Mouse (Mus musculus) embryonic stem cell, embryonic (primary cell): ENCODE measurements around the gene Ect2l.
"Not testable (repeated sequence)": the region's sequence is repeated elsewhere in the genome, so short reads cannot be mapped to it uniquely, and the experiment has no call there.

ENCODE experiments used
- CTCF ChIA-PET, 4 experiments: fragments of 300-600 bp in 2 of 4; fragments of 350-600 bp in 2 of 4; sonication (Branson Sonifier 250); formaldehyde crosslinking; loops; one replicate each; lab custom pipeline; 2022; ENCODE audit warnings: inconsistent platforms in 2 of 4; lab: Charles Lee
- POLR2A ChIA-PET, 4 experiments: fragments of 300-600 bp in 2 of 4; fragments of 350-600 bp in 2 of 4; sonication (Branson Sonifier 250); formaldehyde crosslinking; loops; one replicate each; lab custom pipeline; 2022; ENCODE audit warnings: antibody characterized with exemption in 4 of 4, inconsistent platforms in 1 of 4; lab: Charles Lee

Ect2l gene

DNA sequence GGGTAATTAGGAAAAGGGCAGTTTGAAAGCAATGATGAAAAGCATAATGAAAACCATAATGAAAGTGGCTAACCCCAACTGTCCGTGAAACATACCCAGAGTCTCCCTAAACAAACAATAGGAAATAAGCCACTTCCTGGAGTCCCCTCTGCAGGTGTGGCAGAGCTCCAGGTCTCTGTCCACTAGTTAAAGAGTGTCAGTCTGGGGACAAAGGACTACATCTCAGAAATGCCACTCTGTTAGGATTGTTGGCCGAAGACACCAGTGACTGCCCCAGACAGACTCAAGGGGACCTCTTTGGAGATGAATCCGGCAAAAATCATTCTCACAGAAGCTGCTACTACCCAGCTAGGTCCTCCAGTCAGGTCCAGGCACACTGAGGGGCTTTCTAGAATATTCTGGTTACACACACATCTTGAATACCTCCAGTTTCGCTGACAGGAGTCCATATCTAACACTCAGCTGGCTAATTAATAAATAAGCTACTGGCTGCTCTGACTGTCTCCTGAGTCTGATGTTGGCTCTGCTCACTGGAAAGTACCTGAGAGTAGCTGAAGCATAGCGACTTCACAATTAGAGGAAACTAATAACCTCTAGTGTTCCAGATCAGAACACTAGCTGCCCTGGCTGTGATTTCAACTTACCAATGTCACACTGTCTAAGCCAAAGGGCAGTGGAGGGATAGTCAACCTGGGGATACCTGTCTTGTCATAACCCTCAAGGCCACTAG, 12.2 kb downstream of the Ect2l start:
- ChIA-PET CTCF (interaction anchor here in 2 of 4 experiments (0.6 kb wide), 2 partner anchors 277 to 1045 kb away, joined by 3 to 17 read pairs; no protein-coding TSS in a partner anchor), POLR2A (no interaction called here)

DNA sequence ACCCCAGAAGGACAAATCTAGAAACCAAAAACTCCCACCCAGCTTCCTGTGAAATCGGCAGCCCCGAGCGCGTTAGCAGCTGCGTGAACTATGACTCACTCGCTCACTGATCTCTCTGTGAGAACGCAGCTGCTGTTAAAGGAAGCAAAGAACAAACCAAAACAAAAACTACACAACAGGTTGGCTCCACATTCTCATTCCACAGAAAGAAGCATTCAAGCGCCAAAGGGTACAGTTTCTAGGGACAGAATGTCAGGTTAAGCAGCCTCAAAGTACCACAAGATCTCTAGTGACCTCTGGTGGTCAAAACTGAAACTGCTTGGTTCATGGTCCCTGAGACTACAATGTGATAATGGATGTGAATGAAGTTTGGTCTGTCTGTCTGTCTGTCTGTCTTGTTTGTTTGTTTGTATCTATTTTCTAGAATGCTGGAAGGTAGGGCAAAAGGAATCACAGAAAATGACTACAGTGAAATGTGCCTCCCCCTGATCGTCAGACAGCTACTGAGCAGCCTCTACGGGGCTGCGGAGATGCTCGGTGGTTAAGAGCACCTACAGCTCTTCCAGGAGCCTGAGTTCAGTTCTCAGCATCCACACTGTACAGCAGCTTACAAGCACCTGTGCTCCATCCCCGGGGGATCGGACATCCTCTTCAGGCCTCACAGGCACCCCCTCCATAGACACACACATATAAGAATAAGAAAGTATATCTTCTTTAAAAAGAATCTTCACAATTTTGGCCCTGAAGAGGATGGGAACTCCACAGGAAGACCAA, 13.3 kb downstream of the Ect2l start:
- ChIA-PET CTCF (interaction anchor here (0.5 to 1.5 kb wide), 15 partner anchors 10 to 697 kb away, joined by 3 to 10 read pairs (median 3); no protein-coding TSS in a partner anchor), POLR2A (interaction anchor here in 3 of 4 experiments (0.5 to 1.6 kb wide), 4 partner anchors 10 to 190 kb away, joined by 3 to 5 read pairs (median 4); no protein-coding TSS in a partner anchor)

DNA sequence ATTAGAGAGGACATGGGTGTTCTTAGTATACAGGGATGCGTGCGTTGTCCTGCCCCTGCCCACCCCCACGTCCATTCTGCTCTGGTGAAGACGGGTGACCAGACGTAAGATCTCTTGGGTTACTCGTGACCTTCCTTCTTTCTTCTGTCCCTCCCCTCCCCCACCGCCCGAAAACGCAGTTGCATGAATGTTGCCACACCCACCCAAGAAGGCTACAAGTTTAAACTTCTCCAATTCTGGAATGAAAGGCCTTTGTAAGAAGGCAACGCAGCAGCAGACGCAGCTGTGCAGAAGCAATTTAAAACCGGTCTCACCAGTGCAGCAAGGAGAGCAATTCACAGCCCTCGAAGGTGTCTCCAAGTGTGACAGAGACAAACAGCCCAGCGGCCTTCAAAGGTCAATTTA, 16.0 kb downstream of the Ect2l start:
- CTCF ChIA-PET: no interaction called here
- POLR2A ChIA-PET: interaction anchor here in 3 of 4 experiments (0.7 to 1.3 kb wide), 3 partner anchors 9 to 422 kb away, joined by 3 to 5 read pairs (median 3); no protein-coding TSS in a partner anchor

DNA sequence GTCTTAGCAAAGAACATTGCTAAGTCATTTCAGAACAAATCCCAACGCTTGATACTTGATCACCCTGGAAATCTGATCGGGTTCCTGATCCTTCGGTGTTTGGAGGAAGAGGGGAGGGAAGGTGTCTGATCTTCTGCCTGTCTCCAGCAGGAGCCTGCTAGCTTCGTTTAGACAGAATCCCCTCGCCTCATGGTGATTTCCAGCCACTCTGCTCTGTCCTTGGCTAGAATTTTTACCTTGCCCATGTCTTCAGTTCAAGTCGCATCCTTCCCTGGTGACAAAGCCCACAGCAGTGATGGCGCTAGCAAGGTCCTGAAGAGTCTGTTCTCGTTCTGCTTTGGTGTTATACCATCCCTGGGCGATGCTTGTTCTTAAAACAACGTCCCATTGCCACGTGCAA, 16.5 kb downstream of the Ect2l start:
- CTCF ChIA-PET: no interaction called here

DNA sequence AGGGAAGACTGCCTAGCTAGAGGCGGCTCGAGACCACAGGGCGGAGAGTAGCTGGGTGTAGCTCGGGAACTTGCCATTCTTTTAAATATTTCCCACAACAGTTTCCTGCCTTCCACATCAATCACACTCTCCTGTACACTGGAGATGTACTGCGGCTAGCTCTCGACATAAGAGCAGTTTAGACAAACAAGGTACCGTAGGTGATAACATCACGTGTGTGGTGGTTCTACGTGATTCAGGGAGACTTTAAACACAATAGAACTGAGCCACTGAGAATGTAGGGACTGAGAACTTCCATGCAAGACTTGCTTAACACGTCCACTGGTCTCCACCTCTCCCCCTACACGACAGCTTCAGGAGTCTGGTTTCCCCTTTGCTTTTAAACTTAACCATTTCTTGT, 17.5 kb downstream of the Ect2l start:
- CTCF ChIA-PET: no interaction called here
- POLR2A ChIA-PET: interaction anchor here in 1 of 4 experiments (1.2 kb wide), 1 partner anchor 20 kb away, joined by 3 read pairs; no protein-coding TSS in a partner anchor

More for the DNA sequence above, 16.5 kb downstream of the Ect2l start:
- POLR2A ChIA-PET: interaction anchor here in 2 of 4 experiments (1.2 to 1.3 kb wide), 2 partner anchors 9 to 21 kb away, joined by 3 to 5 read pairs; no protein-coding TSS in a partner anchor

DNA sequence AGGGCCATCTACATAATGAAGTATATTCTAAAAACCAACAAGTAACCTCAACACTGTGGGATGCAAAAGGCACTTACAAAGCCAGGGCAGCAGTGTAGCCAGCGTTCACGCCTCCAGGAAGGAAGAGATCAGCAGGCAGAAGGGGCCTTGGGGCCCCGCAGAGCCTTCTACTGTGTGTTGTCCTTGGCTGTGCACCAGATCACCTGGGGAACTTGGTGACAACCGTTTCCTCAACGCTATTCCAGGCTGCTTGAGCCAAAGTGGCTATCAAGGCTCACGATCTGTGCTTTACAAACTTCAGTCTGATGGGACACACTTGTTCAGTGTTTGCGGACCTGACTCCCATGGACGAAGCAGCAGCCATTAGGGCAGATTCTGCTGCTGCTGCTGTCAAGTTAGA, 19.0 kb downstream of the Ect2l start:
- ChIA-PET POLR2A (interaction anchor here in 2 of 4 experiments (0.7 to 1.1 kb wide), 3 partner anchors 66 to 469 kb away, joined by 3 to 4 read pairs (median 4); no protein-coding TSS in a partner anchor), CTCF (no interaction called here)

DNA sequence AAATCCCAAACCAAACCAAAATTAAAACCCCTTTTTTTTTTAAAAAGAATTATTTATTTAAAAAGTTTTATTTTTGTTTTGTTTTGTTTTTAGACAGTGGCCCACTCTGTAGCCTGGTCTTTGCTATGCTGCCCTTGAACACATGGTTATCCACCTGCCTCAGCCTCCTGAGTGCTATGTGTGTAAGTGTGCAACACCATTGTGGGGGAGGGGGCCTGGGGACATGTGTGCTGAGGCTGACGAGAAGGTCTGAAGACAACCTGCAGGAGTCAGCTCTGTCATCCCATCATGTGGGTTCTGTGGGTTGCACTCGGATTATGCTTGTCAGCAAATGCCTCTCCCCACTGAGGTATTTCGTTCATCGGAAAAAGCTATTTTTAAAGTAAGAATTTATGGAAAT, 21.2 kb downstream of the Ect2l start:
- ChIA-PET POLR2A (no interaction called here), CTCF (no interaction called here)

DNA sequence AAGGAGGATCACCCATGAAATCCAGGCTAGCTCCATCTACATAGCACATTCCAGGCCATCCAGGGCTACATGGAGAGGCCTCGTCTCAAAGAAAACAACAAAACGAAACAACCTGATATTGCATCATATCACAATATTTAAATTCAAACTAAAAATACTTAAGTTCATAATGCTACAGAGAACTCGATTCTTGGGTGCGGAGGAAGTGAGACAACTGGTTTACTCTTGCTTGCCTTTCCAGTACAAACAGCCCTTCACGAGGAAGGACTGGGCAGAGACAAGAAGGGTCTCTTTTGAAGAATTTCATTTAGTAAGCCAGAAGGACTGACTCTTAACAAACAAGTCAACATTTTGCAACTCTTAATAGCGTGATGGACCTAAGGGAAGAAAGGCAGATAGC, 22.1 kb downstream of the Ect2l start:
- ChIA-PET CTCF (interaction anchor here in 1 of 4 experiments (0.6 kb wide), 1 partner anchor 429 kb away, joined by 6 read pairs; no protein-coding TSS in a partner anchor), POLR2A (interaction anchor here in 1 of 4 experiments (0.6 to 1.4 kb wide), 2 partner anchors 9 to 12 kb away, joined by 4 read pairs; no protein-coding TSS in a partner anchor)

DNA sequence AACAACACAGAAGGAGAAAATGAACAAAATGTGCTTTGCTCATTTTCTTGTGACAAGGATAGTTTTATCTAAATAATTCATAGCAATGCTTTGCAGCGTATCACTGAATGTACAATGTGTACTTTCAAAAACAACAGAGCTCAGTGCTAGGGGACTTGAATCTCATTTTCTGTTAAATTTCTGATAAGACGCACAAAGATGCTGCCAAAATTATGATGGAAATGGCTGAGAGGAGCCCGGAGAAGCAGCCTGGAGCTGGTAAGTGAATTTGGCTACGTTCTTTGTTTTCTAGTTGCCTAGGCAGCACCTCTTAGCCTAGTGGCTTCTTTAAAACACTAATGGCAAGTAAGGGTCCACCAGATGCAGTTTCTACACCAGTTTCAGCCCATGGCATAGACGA, 28.4 kb downstream of the Ect2l start:
- CTCF ChIA-PET: no interaction called here
- POLR2A ChIA-PET: interaction anchor here in 1 of 4 experiments (0.7 kb wide), 1 partner anchor 137 kb away, joined by 4 read pairs; no protein-coding TSS in a partner anchor

DNA sequence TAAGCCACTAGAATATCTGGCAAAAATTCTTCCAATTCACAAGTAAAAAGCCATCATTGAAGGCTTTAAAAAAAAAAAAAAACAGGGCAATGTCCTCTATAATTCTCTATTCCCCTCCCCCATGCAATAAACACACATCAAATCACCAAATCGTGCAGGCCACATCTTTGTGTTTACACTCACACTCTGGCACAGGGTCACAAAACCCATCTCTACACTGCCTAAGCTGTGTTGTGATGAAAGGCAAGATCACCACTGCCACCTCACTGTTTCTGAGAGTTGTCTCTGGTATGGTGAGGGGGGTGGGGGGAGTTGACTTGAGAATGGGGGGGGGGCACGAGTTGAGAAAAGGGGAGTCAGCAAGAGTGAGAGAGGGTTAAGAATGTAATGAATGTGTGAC, 33.4 kb downstream of the Ect2l start:
- ChIA-PET POLR2A (interaction anchor here in 1 of 4 experiments (0.6 kb wide), 1 partner anchor 111 kb away, joined by 6 read pairs; no protein-coding TSS in a partner anchor), CTCF (no interaction called here)

DNA sequence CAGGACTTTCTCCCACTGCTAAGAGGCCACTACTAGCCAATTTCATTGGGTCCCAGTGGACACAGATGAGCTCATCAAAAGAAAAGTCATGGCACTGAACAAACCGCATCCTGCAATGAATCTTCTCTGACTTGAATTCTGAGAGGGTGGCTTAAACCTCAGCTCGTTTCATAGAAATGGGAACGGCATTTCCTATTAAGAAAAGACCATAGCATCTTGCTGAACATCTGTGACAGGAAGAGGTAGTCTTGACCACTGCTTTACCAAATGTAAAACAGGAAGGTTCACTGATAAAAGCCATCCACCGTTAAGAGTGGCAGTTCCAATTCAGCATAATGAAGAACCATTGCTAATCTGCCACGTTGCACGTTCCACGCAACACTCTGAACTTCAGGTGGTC, 34.0 kb downstream of the Ect2l start:
- CTCF ChIA-PET: no interaction called here
- POLR2A ChIA-PET: interaction anchor here in 1 of 4 experiments (1.2 kb wide), 1 partner anchor 11 kb away, joined by 4 read pairs; no protein-coding TSS in a partner anchor

DNA sequence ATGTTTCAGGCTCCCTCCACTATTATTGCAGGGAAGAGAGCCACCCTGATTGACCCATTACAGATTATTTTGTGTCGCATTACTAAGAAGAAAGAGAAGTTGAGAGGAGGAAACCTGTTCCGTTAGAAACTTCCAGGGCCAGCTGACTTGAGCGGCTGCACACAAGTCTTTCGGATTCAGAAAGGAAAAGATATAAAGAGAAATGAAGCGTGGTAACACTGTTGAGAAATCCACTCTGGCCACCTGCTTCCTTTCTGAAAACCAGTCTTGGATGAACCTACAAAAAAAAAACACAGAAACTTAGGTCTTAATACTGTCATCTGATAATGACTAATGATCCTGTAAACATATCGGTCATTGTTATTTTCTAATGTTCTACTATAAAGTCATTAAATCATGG, 35.6 kb downstream of the Ect2l start:
- CTCF ChIA-PET: interaction anchor here in 1 of 4 experiments (0.6 kb wide), 1 partner anchor 86 kb away, joined by 3 read pairs; no protein-coding TSS in a partner anchor

DNA sequence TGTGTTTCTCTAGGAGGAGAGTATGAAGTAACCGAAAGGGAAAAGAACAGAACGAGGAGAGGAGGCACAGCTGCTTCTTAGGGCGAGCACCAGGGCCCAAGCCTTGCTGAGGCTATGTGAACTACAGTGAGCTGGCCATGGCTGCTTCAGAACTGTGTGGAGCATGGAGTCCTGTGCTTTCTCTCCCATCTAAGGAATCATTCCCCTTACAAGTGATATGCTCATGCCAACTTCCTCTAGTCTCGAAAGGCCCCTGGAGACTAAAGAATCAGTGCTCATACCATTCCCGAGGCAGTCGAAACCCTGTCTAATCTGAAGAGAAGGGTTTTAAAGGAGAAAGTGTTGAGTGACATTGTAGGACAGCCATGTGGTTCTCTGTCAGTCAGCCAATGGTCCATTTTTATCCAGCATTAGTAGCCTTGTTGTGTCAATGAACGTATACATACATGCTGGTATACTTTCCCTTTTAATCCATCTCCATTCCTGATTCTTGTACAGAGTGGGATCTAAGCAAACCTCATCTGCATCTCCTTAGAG, 48.2 kb downstream of the Ect2l start:
- ChIA-PET POLR2A (interaction anchor here in 1 of 4 experiments (0.6 kb wide), 1 partner anchor 106 kb away, joined by 3 read pairs; no protein-coding TSS in a partner anchor), CTCF (no interaction called here)

More for the DNA sequence above, 35.6 kb downstream of the Ect2l start:
- POLR2A ChIA-PET: no interaction called here

DNA sequence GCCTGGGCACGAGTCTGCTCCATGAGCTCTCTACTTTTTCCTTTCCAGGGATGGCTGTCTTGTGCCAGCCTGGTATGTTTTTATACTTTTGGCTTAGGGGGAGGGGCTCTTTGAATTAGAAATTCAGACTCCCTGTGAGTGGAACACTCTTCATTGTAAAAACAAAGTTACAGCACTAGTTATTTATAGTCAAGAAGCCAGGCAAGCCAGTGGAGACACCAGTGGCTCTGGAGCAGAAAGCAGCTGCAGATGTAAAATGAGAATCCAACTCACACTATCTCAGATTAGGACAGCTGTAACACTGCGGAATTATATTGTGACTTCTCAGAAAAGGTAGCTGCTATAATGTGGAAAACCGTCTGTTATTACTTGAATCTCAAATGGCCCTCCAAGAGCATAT, 63.5 kb downstream of the Ect2l start:
- CTCF ChIA-PET: no interaction called here
- POLR2A ChIA-PET: no interaction called here

DNA sequence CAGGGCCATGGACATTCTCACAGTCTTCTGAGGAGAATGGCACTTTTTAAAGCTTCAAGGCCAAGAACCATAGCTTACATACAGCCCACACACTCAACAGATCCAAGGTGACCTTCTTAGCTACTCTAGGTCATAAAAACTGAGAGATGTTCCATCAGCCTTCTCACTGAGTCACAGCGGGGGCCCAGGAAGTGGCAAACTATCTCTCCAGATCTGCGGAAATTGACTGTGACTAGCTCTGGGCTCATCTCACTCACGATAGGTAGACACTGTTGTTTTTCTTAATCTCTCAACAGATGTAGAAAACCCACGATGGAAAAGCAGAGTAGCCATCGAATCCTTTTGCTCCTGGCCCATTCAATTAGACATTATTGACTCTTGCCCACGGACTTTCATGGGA, 68.5 kb downstream of the Ect2l start:
- CTCF ChIA-PET: no interaction called here

DNA sequence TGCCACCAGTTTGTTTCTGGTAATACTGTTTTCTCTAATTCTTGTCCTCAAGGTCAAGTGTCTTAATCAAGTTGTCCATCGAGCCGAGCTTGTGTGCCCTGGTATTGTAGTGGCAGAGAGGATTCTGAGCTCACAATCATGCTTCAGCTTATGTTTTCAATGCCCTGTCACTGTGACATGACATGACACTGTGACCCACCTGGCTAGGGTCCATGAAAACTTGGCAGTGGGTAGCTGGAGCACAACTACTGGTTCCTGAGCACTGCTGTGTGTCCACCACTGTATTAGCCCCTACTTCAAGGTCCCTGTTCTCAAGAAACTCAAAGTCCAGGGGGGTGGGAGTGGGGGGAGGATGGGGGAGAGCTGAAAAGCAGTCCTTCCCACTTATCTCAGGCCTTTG, 69.3 kb downstream of the Ect2l start:
- CTCF ChIA-PET: no interaction called here

More for the DNA sequence above, 68.5 kb downstream of the Ect2l start:
- POLR2A ChIA-PET: no interaction called here

DNA sequence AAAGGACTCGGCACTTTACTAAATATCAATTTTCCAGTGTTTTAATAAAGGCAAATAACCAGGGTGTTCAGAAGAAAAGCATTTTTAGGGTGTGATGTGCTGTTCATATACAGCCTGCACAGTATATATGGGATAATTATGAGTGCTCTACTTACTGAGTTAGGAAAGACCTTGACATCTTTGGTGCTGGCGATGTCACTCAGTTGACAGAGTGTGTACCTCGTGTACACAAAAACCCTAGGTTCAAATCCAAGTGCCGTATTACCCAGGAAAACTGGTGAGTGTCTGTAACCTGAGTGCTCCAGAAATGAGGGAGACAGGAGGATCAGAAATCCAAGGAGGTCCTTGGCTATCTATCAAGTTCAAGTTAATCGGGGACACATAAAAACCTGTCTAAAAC, 71.1 kb downstream of the Ect2l start:
- ChIA-PET CTCF (no interaction called here), POLR2A (no interaction called here)

More for the DNA sequence above, 69.3 kb downstream of the Ect2l start:
- POLR2A ChIA-PET: interaction anchor here in 1 of 4 experiments (0.6 kb wide), 1 partner anchor 241 kb away, joined by 3 read pairs; no protein-coding TSS in a partner anchor

DNA sequence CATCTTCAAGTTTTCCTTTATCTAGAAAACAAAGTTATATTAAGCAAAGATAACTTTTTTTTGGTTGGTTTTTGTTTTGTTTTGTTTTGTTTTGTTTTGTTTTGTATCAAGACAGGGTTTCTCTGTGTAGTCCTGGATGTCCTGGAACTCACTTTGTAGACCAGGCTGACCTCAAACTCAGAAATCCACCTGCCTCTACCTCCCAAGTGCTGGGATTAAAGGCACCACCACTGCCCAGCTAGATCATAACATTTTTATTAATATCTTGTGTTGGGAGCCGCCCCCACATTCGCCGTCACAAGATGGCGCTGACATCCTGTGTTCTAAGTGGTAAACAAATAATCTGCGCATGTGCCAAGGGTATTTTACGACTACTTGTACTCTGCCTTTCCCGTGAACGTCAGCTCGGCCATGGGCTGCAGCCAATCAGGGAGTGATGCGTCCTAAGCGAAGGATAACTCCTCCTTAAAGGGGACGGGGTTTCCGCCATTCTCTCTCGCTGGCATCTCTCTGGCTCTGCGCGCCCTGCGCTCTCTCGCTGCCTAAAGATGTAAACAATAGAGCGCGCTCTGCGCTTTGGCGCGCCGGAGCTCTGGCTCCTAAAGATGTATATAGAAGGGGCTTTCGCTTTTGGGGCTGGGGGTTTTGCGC, 71.7 kb downstream of the Ect2l start:
- POLR2A ChIA-PET: interaction anchor here in 1 of 4 experiments (0.8 kb wide), 1 partner anchor 70 kb away, joined by 3 read pairs; no protein-coding TSS in a partner anchor

More for the DNA sequence above, 71.7 kb downstream of the Ect2l start:
- CTCF ChIA-PET: not testable (repeated sequence)
